Mouse (Mus musculus) macrophage (primary cell): Measurements from ENCODE around the gene Apex1. TPM values are rescaled to one million over a fixed set of nuclear protein-coding genes. Genes with fewer than 3 reads are reported as not detected.
"Not testable (repeated sequence)": the region's sequence is repeated elsewhere in the genome, so short reads cannot be mapped to it uniquely, and the experiment has no call there.

Experiments used
- H3K27ac ChIP-seq: fragments of 350-480 bp; formaldehyde crosslinking; 2 replicates; pipeline ENCODE4 v1.9.0; 2021
- H3K36me3 ChIP-seq: fragments of 350-480 bp; formaldehyde crosslinking; 2 replicates; pipeline ENCODE4 v1.9.0; 2021; ENCODE audit errors: inconsistent target
- H3K4me3 ChIP-seq: fragments of 350-480 bp; formaldehyde crosslinking; 2 replicates; pipeline ENCODE4 v1.9.0; 2021; ENCODE audit errors: inconsistent target
- H3K79me2 ChIP-seq: fragments of 350-480 bp; formaldehyde crosslinking; 2 replicates; pipeline ENCODE4 v1.9.0; 2021; ENCODE audit errors: inconsistent target
- WGBS: methylation state at CpG from one replicate; pipeline ENCODE4 v1.1.7; 2026; ENCODE audit warnings: inconsistent platforms; ENCODE audit not compliant: missing documents; 5-methylcytosine and 5-hydroxymethylcytosine counted together
- polyA plus RNA-seq: library from polyadenylated mRNA; stranded (reverse); fragments of 250-400 nt; gene quantifications from 3 replicates; pipeline ENCODE4 v1.2.4, GENCODE M21; 2018; ENCODE audit warnings: inconsistent platforms

The Apex1 gene
- polyA plus RNA-seq, 1 experiment from 2014 or later: 33.4 TPM

- 47% methylated on average over 12 of the region's 12 CpGs for WGBS
- H3K27ac ChIP-seq: no peak overlapping the region
- H3K36me3 ChIP-seq: no peaks in the 10 kb centered on the region
- H3K79me2 ChIP-seq: no peaks in the 10 kb centered on the region
- no peak overlapping the region for H3K4me3 ChIP-seq
Measured at GRCm38 (mm10) chr14:50969558-50970544, 45.1 kb downstream of the Apex1 start.

GRCm38 (mm10) chr14:50970822-50971221 is 46.1 kb downstream of the Apex1 start:
- Histone ChIP-seq H3K4me3 (no peak overlapping the region), H3K27ac (no peak overlapping the region), H3K79me2 (no peaks in the 10 kb centered on the region), H3K36me3 (no peaks in the 10 kb centered on the region)
- 0% methylated on average over 1 of the region's 1 CpGs for WGBS

DNA sequence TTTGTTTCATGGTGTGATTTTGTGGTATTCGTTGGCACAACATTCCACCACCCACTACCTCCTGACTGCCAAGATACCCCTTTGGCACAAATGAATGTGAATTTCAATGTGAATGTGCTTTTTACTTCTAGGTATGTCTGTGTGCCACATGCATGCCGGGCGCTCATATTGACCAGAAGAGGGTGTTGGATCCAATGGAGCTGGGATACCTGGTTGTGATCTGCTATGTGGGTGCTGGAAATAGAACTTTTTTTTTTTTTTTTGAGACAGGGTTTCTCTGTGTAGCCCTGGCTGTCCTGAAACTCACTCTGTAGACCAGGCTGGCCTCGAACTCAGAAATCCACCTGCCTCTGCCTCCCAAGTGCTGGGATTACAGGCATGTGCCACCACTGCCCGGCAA is 48.3 kb downstream of the Apex1 start:
- 93% methylated on average over 4 of the region's 5 CpGs for WGBS
- not testable (repeated sequence) for H3K27ac ChIP-seq, H3K4me3 ChIP-seq, H3K79me2 ChIP-seq, H3K36me3 ChIP-seq

GRCm38 (mm10) chr14:50973700-50974099 is 48.9 kb downstream of the Apex1 start:
- 77% methylated on average over 4 of the region's 4 CpGs for WGBS
- Histone ChIP-seq H3K79me2 (no peaks in the 10 kb centered on the region), H3K36me3 (no peaks in the 10 kb centered on the region), H3K27ac (no peak overlapping the region), H3K4me3 (no peak overlapping the region)

GRCm38 (mm10) chr14:50975001-50975400 is 50.2 kb downstream of the Apex1 start:
- H3K36me3 ChIP-seq: no peaks in the 10 kb centered on the region
- no peaks in the 10 kb centered on the region for H3K79me2 ChIP-seq
- no peak overlapping the region for H3K4me3 ChIP-seq
- WGBS: 86% methylated on average over 5 of the region's 5 CpGs
- no peak overlapping the region for H3K27ac ChIP-seq

DNA sequence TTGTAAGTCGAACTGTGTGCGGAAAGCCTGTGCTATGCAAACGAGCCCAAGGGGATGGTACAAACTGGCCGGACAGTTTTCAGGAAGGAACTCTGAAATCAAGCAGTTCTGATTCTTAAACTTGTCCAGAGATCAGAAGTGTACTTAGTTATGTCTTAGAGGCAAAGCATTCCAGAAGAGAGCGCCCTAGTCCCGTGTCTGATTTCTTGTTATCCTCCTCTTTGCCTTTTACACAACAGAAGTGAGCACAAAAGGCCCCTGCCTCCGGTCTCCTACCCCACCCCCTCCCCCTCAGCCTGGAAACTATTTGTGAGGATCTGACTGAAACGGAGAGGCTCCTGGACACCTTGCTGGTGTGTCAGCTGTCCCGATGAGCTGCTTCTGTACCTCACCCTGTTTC is 51.9 kb downstream of the Apex1 start:
- H3K79me2 ChIP-seq: no peaks in the 10 kb centered on the region
- 40% methylated on average over 9 of the region's 9 CpGs for WGBS
- no peak overlapping the region for H3K4me3 ChIP-seq
- H3K36me3 ChIP-seq: no peaks in the 10 kb centered on the region
- H3K27ac ChIP-seq: no peak overlapping the region

Other genes with a start within 250 kb of the Apex1 start
- not detected in 3 replicates for gene Olfr747, start 231.8 kb upstream of the Apex1 start, polyA plus RNA-seq
- gene Olfr748, start 217.6 kb upstream of the Apex1 start, polyA plus RNA-seq: not detected in 3 replicates
- not detected in 3 replicates for gene Olfr749, start 179.9 kb upstream of the Apex1 start, polyA plus RNA-seq
- 16.4 to 32.4 TPM (median 31.5 TPM) in 3 replicates for gene Ttc5, start 139.4 kb upstream of the Apex1 start, polyA plus RNA-seq
- gene Ccnb1ip1, start 117.2 kb upstream of the Apex1 start, polyA plus RNA-seq: not detected in 3 replicates
- 34.4 to 55.8 TPM (median 53.8 TPM) in 3 replicates for gene Parp2, start 117.1 kb upstream of the Apex1 start, polyA plus RNA-seq
- gene Tep1, start 54.4 kb upstream of the Apex1 start, polyA plus RNA-seq: 54.3 to 116 TPM (median 85.4 TPM) in 3 replicates
- gene Klhl33, start 27.5 kb upstream of the Apex1 start, polyA plus RNA-seq: 0.10 to 0.34 TPM in 2 of 3 replicates, not detected in the other
- 56.9 to 68.6 TPM (median 67.4 TPM) in 3 replicates for gene Osgep, start 75 bp upstream of the Apex1 start, polyA plus RNA-seq
- 52.7 to 128 TPM (median 76.1 TPM) in 3 replicates for gene Pip4p1, start 5.9 kb downstream of the Apex1 start, polyA plus RNA-seq
- 39.2 to 329 TPM (median 249 TPM) in 3 replicates for gene Pnp, start 6.1 kb downstream of the Apex1 start, polyA plus RNA-seq
- 224 to 377 TPM (median 317 TPM) in 3 replicates for gene Gm49342, start 19.5 kb downstream of the Apex1 start, polyA plus RNA-seq
- 0.75 to 1.5 TPM (median 1.2 TPM) in 3 replicates for gene Pnp2, start 31.0 kb downstream of the Apex1 start, polyA plus RNA-seq
- not detected in 3 replicates for gene Rnase10, start 82.8 kb downstream of the Apex1 start, polyA plus RNA-seq
- not detected in 3 replicates for gene Rnase9, start 116.9 kb downstream of the Apex1 start, polyA plus RNA-seq
- not detected in 3 replicates for gene Rnase11, start 125.2 kb downstream of the Apex1 start, polyA plus RNA-seq
- not detected in 3 replicates for gene Rnase12, start 132.7 kb downstream of the Apex1 start, polyA plus RNA-seq
- not detected in 3 replicates for gene Olfr750, start 149.5 kb downstream of the Apex1 start, polyA plus RNA-seq
- 71.8 to 173 TPM (median 117 TPM) in 3 replicates for gene Rnase4, start 166.1 kb downstream of the Apex1 start, polyA plus RNA-seq
- gene Ang, start 166.2 kb downstream of the Apex1 start, polyA plus RNA-seq: 15.6 to 41.8 TPM (median 23.3 TPM) in 3 replicates
- not detected in 3 replicates for gene Eddm3b, start 189.5 kb downstream of the Apex1 start, polyA plus RNA-seq
- gene Rnase6, start 198.9 kb downstream of the Apex1 start, polyA plus RNA-seq: 3.8 to 24.3 TPM (median 17.6 TPM) in 3 replicates
- gene Rnase1, start 221.8 kb downstream of the Apex1 start, polyA plus RNA-seq: not detected in 3 replicates
- not detected in 3 replicates for gene Rnase2b, start 237.3 kb downstream of the Apex1 start, polyA plus RNA-seq